Mouse (Mus musculus): Measurements from ENCODE around the gene Trim71. TPM values are rescaled to one million over a fixed set of nuclear protein-coding genes. Genes with fewer than 3 reads are reported as not detected.

Trim71 gene
- polyA plus RNA-seq, 1 experiment from 2014 or later, result 0.30 TPM

DNA sequence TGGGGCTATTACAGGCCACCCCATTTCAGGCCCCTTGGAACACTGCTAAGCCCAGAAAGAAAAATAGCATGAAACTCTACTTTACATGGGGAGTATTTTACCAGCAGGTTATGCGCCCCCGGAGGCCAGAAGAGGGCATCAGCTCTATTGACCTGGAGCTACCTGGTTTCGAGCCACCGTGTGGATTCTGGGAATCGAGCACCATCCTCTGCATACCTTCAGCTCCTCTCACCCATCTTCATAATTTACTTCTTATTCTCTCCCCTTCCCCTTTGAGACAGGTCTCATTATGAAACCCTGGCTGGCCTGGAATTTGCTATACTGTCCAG is 20.8 kb upstream of the Trim71 start:
- DNase-seq (ENCODE audit: low spot score), result peak; percentile 37
- no peak overlapping the region for H3K4me2 ChIP-seq (replicated peaks; ENCODE audit: low read depth, low read length)
- H3K27me3 ChIP-seq (replicated peaks; ENCODE audit: insufficient read depth, low read length), result no peaks in the 10 kb centered on the region
- peaks cover 14% of the 10 kb centered on the region; the same call in 1 of the 2 replicates for H3K36me3 ChIP-seq (ENCODE audit: insufficient read depth, low read length)
- H3K27ac ChIP-seq (ENCODE audit: low read length), result peak overlapping the region; percentile 3; the same call in 1 of the 2 replicates
- TF ChIP-seq CTCF (IDR thresholded peaks at IDR 0.05) (peak; percentile 47), EP300 (IDR thresholded peaks at IDR 0.05) (no peak)
- WGBS, result 39% methylated on average over 5 of the region's 5 CpGs
- H3K4me1 ChIP-seq (ENCODE audit: insufficient read depth, low read depth, low read length), result no peaks in the 10 kb centered on the region
- no peak overlapping the region for H3K4me3 ChIP-seq (ENCODE audit: low read depth, low read length)
- ATAC-seq, result peak; percentile 14; the same call in 1 of the 2 replicates
- no peak overlapping the region for H3K9ac ChIP-seq (replicated peaks; ENCODE audit: low read depth)
- H3K9me3 ChIP-seq (ENCODE audit: low read length), result no peaks in the 10 kb centered on the region

GRCm38 (mm10) chr9:114584183-114585016 is 20.2 kb upstream of the Trim71 start:
- DNase-seq (ENCODE audit: low spot score) (peak; percentile 61), ATAC-seq (peak; percentile 66)
- Histone ChIP-seq H3K4me2 (replicated peaks; ENCODE audit: low read depth, low read length) (peak overlapping the region; percentile 83), H3K9me3 (ENCODE audit: low read length) (no peaks in the 10 kb centered on the region), H3K4me3 (ENCODE audit: low read depth, low read length) (peak overlapping the region; percentile 40), H3K9ac (replicated peaks; ENCODE audit: low read depth) (peak overlapping the region; percentile 36; the same call in 1 of the 2 replicates), H3K27ac (ENCODE audit: low read length) (peak overlapping the region; percentile 39), H3K4me1 (ENCODE audit: insufficient read depth, low read depth, low read length) (no peaks in the 10 kb centered on the region), H3K36me3 (ENCODE audit: insufficient read depth, low read length) (peaks cover 13% of the 10 kb centered on the region; the same call in 1 of the 2 replicates), H3K27me3 (replicated peaks; ENCODE audit: insufficient read depth, low read length) (no peaks in the 10 kb centered on the region)
- 7% methylated on average over 31 of the region's 31 CpGs for WGBS
- TF ChIP-seq CTCF (IDR thresholded peaks at IDR 0.05), result no peak
- no peak for TF ChIP-seq EP300 (IDR thresholded peaks at IDR 0.05)

DNA sequence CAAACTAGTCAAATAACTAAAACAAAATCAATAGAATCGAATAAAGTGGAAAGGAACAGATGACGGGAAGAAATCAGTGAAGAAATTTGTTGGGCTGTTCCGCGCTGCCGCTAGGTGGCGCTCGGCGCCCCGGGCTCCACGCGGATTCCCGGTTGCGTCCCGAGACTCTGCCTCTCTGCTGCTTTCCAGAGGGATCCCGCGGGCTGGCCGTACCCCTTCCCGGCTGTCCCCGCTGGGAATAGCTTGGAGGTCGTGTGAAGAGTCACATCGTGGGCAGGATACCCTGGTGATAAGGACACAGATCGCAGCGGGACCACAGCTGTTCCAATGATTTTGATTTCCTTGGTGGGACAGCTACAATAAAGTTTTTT is 19.6 kb upstream of the Trim71 start:
- WGBS, result under 1% methylated on average over 23 of the region's 23 CpGs
- ATAC-seq, result peak; percentile 63
- Histone ChIP-seq H3K36me3 (ENCODE audit: insufficient read depth, low read length) (peaks cover 7% of the 10 kb centered on the region; the same call in 1 of the 2 replicates), H3K4me1 (ENCODE audit: insufficient read depth, low read depth, low read length) (no peaks in the 10 kb centered on the region), H3K4me2 (replicated peaks; ENCODE audit: low read depth, low read length) (peak overlapping the region; percentile 83), H3K27ac (ENCODE audit: low read length) (peak overlapping the region; percentile 39; the same call in 1 of the 2 replicates), H3K4me3 (ENCODE audit: low read depth, low read length) (peak overlapping the region; percentile 40), H3K9ac (replicated peaks; ENCODE audit: low read depth) (peak overlapping the region; percentile 36; the same call in 1 of the 2 replicates), H3K9me3 (ENCODE audit: low read length) (no peaks in the 10 kb centered on the region), H3K27me3 (replicated peaks; ENCODE audit: insufficient read depth, low read length) (no peaks in the 10 kb centered on the region)
- DNase-seq (ENCODE audit: low spot score), result peak; percentile 81
- TF ChIP-seq EP300 (IDR thresholded peaks at IDR 0.05) (no peak), CTCF (IDR thresholded peaks at IDR 0.05) (peak; percentile 92)

GRCm38 (mm10) chr9:114578646-114579045 is 14.5 kb upstream of the Trim71 start:
- H3K9ac ChIP-seq (replicated peaks; ENCODE audit: low read depth), result no peak overlapping the region
- DNase-seq (ENCODE audit: low spot score) (no peak), ATAC-seq (no peak)
- TF ChIP-seq CTCF (IDR thresholded peaks at IDR 0.05), result no peak
- TF ChIP-seq EP300 (IDR thresholded peaks at IDR 0.05), result peak; percentile 32; the same call in 1 of the 2 replicates
- WGBS, result 29% methylated on average over 11 of the region's 11 CpGs
- no peaks in the 10 kb centered on the region for H3K9me3 ChIP-seq (ENCODE audit: low read length)
- H3K36me3 ChIP-seq (ENCODE audit: insufficient read depth, low read length), result no peaks in the 10 kb centered on the region
- H3K4me2 ChIP-seq (replicated peaks; ENCODE audit: low read depth, low read length), result no peak overlapping the region
- no peaks in the 10 kb centered on the region for H3K4me1 ChIP-seq (ENCODE audit: insufficient read depth, low read depth, low read length)
- no peaks in the 10 kb centered on the region for H3K27me3 ChIP-seq (replicated peaks; ENCODE audit: insufficient read depth, low read length)
- no peak overlapping the region for H3K4me3 ChIP-seq (ENCODE audit: low read depth, low read length)
- H3K27ac ChIP-seq (ENCODE audit: low read length), result no peak overlapping the region

GRCm38 (mm10) chr9:114576001-114576400 is 11.8 kb upstream of the Trim71 start:
- Histone ChIP-seq H3K36me3 (ENCODE audit: insufficient read depth, low read length) (no peaks in the 10 kb centered on the region), H3K4me3 (ENCODE audit: low read depth, low read length) (no peak overlapping the region), H3K9me3 (ENCODE audit: low read length) (no peaks in the 10 kb centered on the region), H3K4me1 (ENCODE audit: insufficient read depth, low read depth, low read length) (no peaks in the 10 kb centered on the region), H3K27ac (ENCODE audit: low read length) (no peak overlapping the region), H3K4me2 (replicated peaks; ENCODE audit: low read depth, low read length) (no peak overlapping the region), H3K9ac (replicated peaks; ENCODE audit: low read depth) (no peak overlapping the region), H3K27me3 (replicated peaks; ENCODE audit: insufficient read depth, low read length) (no peaks in the 10 kb centered on the region)
- 95% methylated on average over 1 of the region's 1 CpGs for WGBS
- TF ChIP-seq CTCF (IDR thresholded peaks at IDR 0.05) (no peak), EP300 (IDR thresholded peaks at IDR 0.05) (no peak)
- ATAC-seq (no peak), DNase-seq (ENCODE audit: low spot score) (no peak)

GRCm38 (mm10) chr9:114573528-114573927 is 9.4 kb upstream of the Trim71 start:
- Histone ChIP-seq H3K4me2 (replicated peaks; ENCODE audit: low read depth, low read length) (no peak overlapping the region), H3K4me3 (ENCODE audit: low read depth, low read length) (no peak overlapping the region), H3K27ac (ENCODE audit: low read length) (no peak overlapping the region), H3K9me3 (ENCODE audit: low read length) (no peaks in the 10 kb centered on the region), H3K27me3 (replicated peaks; ENCODE audit: insufficient read depth, low read length) (no peaks in the 10 kb centered on the region), H3K9ac (replicated peaks; ENCODE audit: low read depth) (no peak overlapping the region), H3K36me3 (ENCODE audit: insufficient read depth, low read length) (no peaks in the 10 kb centered on the region), H3K4me1 (ENCODE audit: insufficient read depth, low read depth, low read length) (no peaks in the 10 kb centered on the region)
- TF ChIP-seq CTCF (IDR thresholded peaks at IDR 0.05) (no peak), EP300 (IDR thresholded peaks at IDR 0.05) (no peak)
- DNase-seq (ENCODE audit: low spot score), result no peak
- no peak for ATAC-seq
- WGBS, result 31% methylated on average over 5 of the region's 5 CpGs

Data from lung, postnatal 0 days (tissue).